Mouse (Mus musculus): Measurements from ENCODE around the gene Slc30a2. TPM values are rescaled to one million over a fixed set of nuclear protein-coding genes. Genes with fewer than 3 reads are reported as not detected.
"Not testable (repeated sequence)": the region's sequence is repeated elsewhere in the genome, so short reads cannot be mapped to it uniquely, and the experiment has no call there.

Gene Slc30a2
- polyA plus RNA-seq, 1 experiment from 2014 or later: not detected

- no peak overlapping the region for H3K4me2 ChIP-seq (replicated peaks; ENCODE audit: low read depth, low read length)
- H3K36me3 ChIP-seq (ENCODE audit: control insufficient read depth, insufficient read depth, low read length): no peaks in the 10 kb centered on the region
- no peak overlapping the region for H3K27ac ChIP-seq (ENCODE audit: low read length)
- H3K27me3 ChIP-seq (ENCODE audit: control insufficient read depth, insufficient read depth, low read length): no peaks in the 10 kb centered on the region
- no peak overlapping the region for H3K4me3 ChIP-seq (ENCODE audit: low read depth, low read length)
- no peak for ATAC-seq (ENCODE audit: insufficient number of reproducible peaks, insufficient read depth, low FRiP score, low read depth)
- no peak overlapping the region for H3K9ac ChIP-seq (replicated peaks; ENCODE audit: low read depth, low read length)
- 48% methylated on average over 5 of the region's 5 CpGs for WGBS
- no peaks in the 10 kb centered on the region for H3K4me1 ChIP-seq (ENCODE audit: control insufficient read depth, insufficient read depth, low read length)
- no peaks in the 10 kb centered on the region for H3K9me3 ChIP-seq (ENCODE audit: control insufficient read depth, low read depth, low read length)
These were observed 16.0 kb upstream of the Slc30a2 start for GRCm38 (mm10) chr4:134326859-134327530.

DNA sequence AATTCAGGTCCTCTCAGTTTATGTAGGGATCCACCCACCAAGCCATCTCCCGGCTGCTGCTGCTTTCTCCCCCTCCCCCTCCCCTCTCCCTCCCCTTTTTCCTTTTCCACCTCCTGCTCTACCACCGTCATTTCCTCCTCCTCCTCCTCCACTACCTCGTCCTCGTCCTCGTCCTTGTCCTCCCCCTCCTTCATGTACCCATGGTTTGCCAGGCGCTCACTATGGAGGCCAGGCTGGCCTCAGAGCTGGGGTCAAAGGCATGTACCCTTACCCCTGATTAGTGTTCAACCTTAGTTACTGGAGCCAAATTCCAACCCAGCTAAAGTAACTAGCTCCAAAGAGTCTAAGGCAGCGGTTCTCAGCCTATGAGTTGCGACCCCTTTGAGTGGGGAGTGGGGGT, 14.8 kb upstream of the Slc30a2 start:
- H3K36me3 ChIP-seq (ENCODE audit: control insufficient read depth, insufficient read depth, low read length): no peaks in the 10 kb centered on the region
- H3K27me3 ChIP-seq (ENCODE audit: control insufficient read depth, insufficient read depth, low read length): no peaks in the 10 kb centered on the region
- H3K4me2 ChIP-seq (replicated peaks; ENCODE audit: low read depth, low read length): no peak overlapping the region
- H3K9ac ChIP-seq (replicated peaks; ENCODE audit: low read depth, low read length): no peak overlapping the region
- no peak overlapping the region for H3K4me3 ChIP-seq (ENCODE audit: low read depth, low read length)
- H3K4me1 ChIP-seq (ENCODE audit: control insufficient read depth, insufficient read depth, low read length): no peaks in the 10 kb centered on the region
- ATAC-seq (ENCODE audit: insufficient number of reproducible peaks, insufficient read depth, low FRiP score, low read depth): no peak
- WGBS: 56% methylated on average over 8 of the region's 8 CpGs
- no peaks in the 10 kb centered on the region for H3K9me3 ChIP-seq (ENCODE audit: control insufficient read depth, low read depth, low read length)
- no peak overlapping the region for H3K27ac ChIP-seq (ENCODE audit: low read length)

- H3K4me1 ChIP-seq (ENCODE audit: control insufficient read depth, insufficient read depth, low read length): no peaks in the 10 kb centered on the region
- no peak for ATAC-seq (ENCODE audit: insufficient number of reproducible peaks, insufficient read depth, low FRiP score, low read depth)
- H3K27me3 ChIP-seq (ENCODE audit: control insufficient read depth, insufficient read depth, low read length): no peaks in the 10 kb centered on the region
- H3K4me3 ChIP-seq (ENCODE audit: low read depth, low read length): no peak overlapping the region
- H3K27ac ChIP-seq (ENCODE audit: low read length): no peak overlapping the region
- no peak overlapping the region for H3K9ac ChIP-seq (replicated peaks; ENCODE audit: low read depth, low read length)
- no peaks in the 10 kb centered on the region for H3K9me3 ChIP-seq (ENCODE audit: control insufficient read depth, low read depth, low read length)
- H3K4me2 ChIP-seq (replicated peaks; ENCODE audit: low read depth, low read length): no peak overlapping the region
- WGBS: 85% methylated on average over 8 of the region's 8 CpGs
- H3K36me3 ChIP-seq (ENCODE audit: control insufficient read depth, insufficient read depth, low read length): no peaks in the 10 kb centered on the region
These were observed 14.1 kb upstream of the Slc30a2 start for GRCm38 (mm10) chr4:134328832-134329231.

GRCm38 (mm10) chr4:134330281-134330680, 12.7 kb upstream of the Slc30a2 start:
- no peak overlapping the region for H3K9ac ChIP-seq (replicated peaks; ENCODE audit: low read depth, low read length)
- H3K4me2 ChIP-seq (replicated peaks; ENCODE audit: low read depth, low read length): no peak overlapping the region
- H3K27ac ChIP-seq (ENCODE audit: low read length): no peak overlapping the region
- H3K9me3 ChIP-seq (ENCODE audit: control insufficient read depth, low read depth, low read length): no peaks in the 10 kb centered on the region
- WGBS: 65% methylated on average over 5 of the region's 5 CpGs
- H3K4me1 ChIP-seq (ENCODE audit: control insufficient read depth, insufficient read depth, low read length): no peaks in the 10 kb centered on the region
- no peaks in the 10 kb centered on the region for H3K36me3 ChIP-seq (ENCODE audit: control insufficient read depth, insufficient read depth, low read length)
- no peak overlapping the region for H3K4me3 ChIP-seq (ENCODE audit: low read depth, low read length)
- no peaks in the 10 kb centered on the region for H3K27me3 ChIP-seq (ENCODE audit: control insufficient read depth, insufficient read depth, low read length)
- ATAC-seq (ENCODE audit: insufficient number of reproducible peaks, insufficient read depth, low FRiP score, low read depth): no peak

GRCm38 (mm10) chr4:134341231-134341630, 1.8 kb upstream of the Slc30a2 start:
- H3K9ac ChIP-seq (replicated peaks; ENCODE audit: low read depth, low read length); ATAC-seq (ENCODE audit: insufficient number of reproducible peaks, insufficient read depth, low FRiP score, low read depth); H3K27ac ChIP-seq (ENCODE audit: low read length); H3K4me2 ChIP-seq (replicated peaks; ENCODE audit: low read depth, low read length); H3K4me1 ChIP-seq (ENCODE audit: control insufficient read depth, insufficient read depth, low read length); H3K9me3 ChIP-seq (ENCODE audit: control insufficient read depth, low read depth, low read length); H3K36me3 ChIP-seq (ENCODE audit: control insufficient read depth, insufficient read depth, low read length); H3K4me3 ChIP-seq (ENCODE audit: low read depth, low read length): not testable (repeated sequence)
- WGBS: 74% methylated on average over 6 of the region's 6 CpGs
- peaks cover 28% of the 10 kb centered on the region for H3K27me3 ChIP-seq (ENCODE audit: control insufficient read depth, insufficient read depth, low read length)

DNA sequence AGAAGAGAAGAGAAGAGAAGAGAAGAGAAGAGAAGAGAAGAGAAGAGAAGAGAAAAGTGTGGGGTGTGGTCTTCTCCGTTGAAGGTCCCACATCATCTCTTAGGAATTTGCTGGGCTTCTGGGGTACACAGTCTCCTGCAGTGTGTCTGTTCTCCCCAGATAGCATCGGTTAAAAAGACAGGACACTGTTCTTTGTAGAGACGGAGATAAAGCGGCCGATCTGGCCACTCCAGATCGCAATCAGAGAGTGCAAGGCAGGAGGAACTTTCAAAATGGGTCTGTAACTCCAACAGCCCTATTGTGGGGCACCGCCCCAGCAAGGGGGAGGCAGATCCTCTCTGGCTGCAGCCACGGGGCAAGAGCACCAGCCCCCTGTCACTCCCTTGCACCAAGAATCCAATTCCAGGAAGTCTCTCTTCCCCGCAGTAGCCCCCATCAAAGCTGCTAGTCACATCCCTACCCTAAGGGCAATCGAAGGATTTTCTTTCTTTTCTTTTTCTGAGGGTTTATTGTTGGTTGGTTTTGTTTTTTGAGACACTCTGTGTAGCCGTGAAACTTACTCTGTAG, 685 bp upstream of the Slc30a2 start:
- no peak overlapping the region for H3K9ac ChIP-seq (replicated peaks; ENCODE audit: low read depth, low read length)
- H3K4me2 ChIP-seq (replicated peaks; ENCODE audit: low read depth, low read length): no peak overlapping the region
- no peak for ATAC-seq (ENCODE audit: insufficient number of reproducible peaks, insufficient read depth, low FRiP score, low read depth)
- no peaks in the 10 kb centered on the region for H3K9me3 ChIP-seq (ENCODE audit: control insufficient read depth, low read depth, low read length)
- H3K4me1 ChIP-seq (ENCODE audit: control insufficient read depth, insufficient read depth, low read length): peaks cover 6% of the 10 kb centered on the region; the same call in 1 of the 2 replicates
- H3K36me3 ChIP-seq (ENCODE audit: control insufficient read depth, insufficient read depth, low read length): no peaks in the 10 kb centered on the region
- no peak overlapping the region for H3K27ac ChIP-seq (ENCODE audit: low read length)
- H3K4me3 ChIP-seq (ENCODE audit: low read depth, low read length): 0 out of 2 replicates have a peak overlapping the region, but pooled peaks have one; percentile 22
- peaks cover 28% of the 10 kb centered on the region for H3K27me3 ChIP-seq (ENCODE audit: control insufficient read depth, insufficient read depth, low read length)
- 31% methylated on average over 11 of the region's 11 CpGs for WGBS

- no peak overlapping the region for H3K4me2 ChIP-seq (replicated peaks; ENCODE audit: low read depth, low read length)
- no peak overlapping the region for H3K9ac ChIP-seq (replicated peaks; ENCODE audit: low read depth, low read length)
- peaks cover 28% of the 10 kb centered on the region for H3K27me3 ChIP-seq (ENCODE audit: control insufficient read depth, insufficient read depth, low read length)
- H3K9me3 ChIP-seq (ENCODE audit: control insufficient read depth, low read depth, low read length): no peaks in the 10 kb centered on the region
- no peak overlapping the region for H3K27ac ChIP-seq (ENCODE audit: low read length)
- no peak overlapping the region for H3K4me3 ChIP-seq (ENCODE audit: low read depth, low read length)
- 42% methylated on average over 3 of the region's 3 CpGs for WGBS
- no peaks in the 10 kb centered on the region for H3K36me3 ChIP-seq (ENCODE audit: control insufficient read depth, insufficient read depth, low read length)
- no peak for ATAC-seq (ENCODE audit: insufficient number of reproducible peaks, insufficient read depth, low FRiP score, low read depth)
- H3K4me1 ChIP-seq (ENCODE audit: control insufficient read depth, insufficient read depth, low read length): peaks cover 6% of the 10 kb centered on the region; the same call in 1 of the 2 replicates
These were observed 1.6 kb downstream of the Slc30a2 start for GRCm38 (mm10) chr4:134344620-134345019.

GRCm38 (mm10) chr4:134345802-134346201, 2.8 kb downstream of the Slc30a2 start:
- Histone ChIP-seq H3K4me2 (replicated peaks; ENCODE audit: low read depth, low read length) (no peak overlapping the region), H3K9ac (replicated peaks; ENCODE audit: low read depth, low read length) (no peak overlapping the region), H3K36me3 (ENCODE audit: control insufficient read depth, insufficient read depth, low read length) (no peaks in the 10 kb centered on the region), H3K4me3 (ENCODE audit: low read depth, low read length) (no peak overlapping the region), H3K27ac (ENCODE audit: low read length) (no peak overlapping the region), H3K9me3 (ENCODE audit: control insufficient read depth, low read depth, low read length) (no peaks in the 10 kb centered on the region), H3K4me1 (ENCODE audit: control insufficient read depth, insufficient read depth, low read length) (peaks cover 6% of the 10 kb centered on the region; the same call in 1 of the 2 replicates), H3K27me3 (ENCODE audit: control insufficient read depth, insufficient read depth, low read length) (peaks cover 28% of the 10 kb centered on the region)
- ATAC-seq (ENCODE audit: insufficient number of reproducible peaks, insufficient read depth, low FRiP score, low read depth): no peak
- WGBS: 91% methylated on average over 15 of the region's 15 CpGs
